Mouse (Mus musculus) neutrophil, adult 5-6 weeks (primary cell): ENCODE data around the gene Gtf2a2. TPM values are rescaled to one million over a fixed set of nuclear protein-coding genes. Genes with fewer than 3 reads are reported as not detected.

Experiments
- ATAC-seq: fragments of 151-379, 151-347 bp; 2 replicates; pipeline ENCODE4 v1.8.0; 2017; ENCODE audit warnings: mild to moderate bottlenecking, moderate TSS enrichment; ENCODE audit not compliant: insufficient number of reproducible peaks, poor library complexity, low FRiP score, severe bottlenecking; ENCODE audit errors: extremely low read depth
- total RNA-seq: library from RNA; stranded (forward); fragments of 200-1000 nt; gene quantifications from 2 replicates; pipeline ENCODE4 v1.2.3, GENCODE M21; 2017

Gtf2a2 gene
- total RNA-seq, 1 experiment from 2014 or later = 187 TPM

GRCm38 (mm10) chr9:70048280-70048679, 35.9 kb downstream of the Gtf2a2 start:
- no peak for ATAC-seq

GRCm38 (mm10) chr9:70048751-70049415, 36.5 kb downstream of the Gtf2a2 start:
- ATAC-seq = no peak

DNA sequence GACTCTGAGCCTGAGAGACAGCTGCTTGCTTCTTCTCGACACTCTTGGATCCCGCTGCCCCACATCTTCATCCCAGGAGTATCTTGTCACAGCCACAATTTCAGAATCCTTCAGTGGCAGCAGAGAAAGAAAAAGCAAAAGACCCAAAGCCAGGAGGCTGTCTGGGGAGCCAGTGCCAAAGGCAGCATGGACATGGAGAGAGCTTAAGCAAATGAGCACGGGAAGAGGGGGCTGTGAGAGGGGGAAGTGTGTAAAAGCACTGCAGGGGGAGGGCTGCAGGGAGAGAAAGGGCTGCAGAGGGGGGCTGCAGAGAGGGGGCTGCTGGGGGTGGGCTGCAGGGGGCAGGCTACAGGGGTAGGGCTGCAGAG, 37.0 kb downstream of the Gtf2a2 start:
- ATAC-seq = no peak

GRCm38 (mm10) chr9:70049839-70050238, 37.5 kb downstream of the Gtf2a2 start:
- no peak for ATAC-seq

- no peak for ATAC-seq
Measured at GRCm38 (mm10) chr9:70052730-70053129, 40.4 kb downstream of the Gtf2a2 start.

DNA sequence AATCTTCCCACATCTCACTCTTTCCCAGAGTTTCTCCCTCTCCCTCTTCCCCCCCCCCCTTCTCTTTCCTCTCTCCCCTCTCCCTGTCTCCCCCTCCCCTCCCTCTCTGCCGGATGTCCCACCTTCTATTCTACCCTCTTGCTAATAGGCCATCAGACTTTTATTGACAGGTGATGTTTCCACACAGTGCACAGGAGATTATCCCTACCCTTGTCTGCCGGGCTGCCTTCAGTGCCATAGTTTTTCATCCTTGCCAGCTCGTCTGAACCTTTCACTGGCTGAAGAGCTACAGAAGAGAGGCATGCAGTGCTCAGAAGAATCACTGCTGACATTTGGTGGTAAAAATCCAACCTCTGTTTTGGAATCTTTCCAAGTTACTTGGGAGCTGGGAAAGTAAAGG, 41.1 kb downstream of the Gtf2a2 start:
- no peak for ATAC-seq

GRCm38 (mm10) chr9:70062012-70062411, 49.7 kb downstream of the Gtf2a2 start:
- ATAC-seq = no peak

GRCm38 (mm10) chr9:70067497-70067896, 55.1 kb downstream of the Gtf2a2 start:
- no peak for ATAC-seq

GRCm38 (mm10) chr9:70069961-70070435, 57.6 kb downstream of the Gtf2a2 start:
- ATAC-seq = no peak

- ATAC-seq = no peak
Measured at GRCm38 (mm10) chr9:70072387-70072786, 60.0 kb downstream of the Gtf2a2 start.

Other genes starting within 250 kb of the Gtf2a2 start
- 150 and 154 TPM in 2 replicates for gene Bnip2, start 23.1 kb upstream of the Gtf2a2 start, total RNA-seq
- gene Gcnt3, start 25.5 kb downstream of the Gtf2a2 start, total RNA-seq = 0.12 TPM in 1 of 2 replicates, not detected in the other
- not detected in 2 replicates for gene Fam81a, start 130.0 kb downstream of the Gtf2a2 start, total RNA-seq
- 81.3 and 95.9 TPM in 2 replicates for gene Myo1e, start 194.8 kb downstream of the Gtf2a2 start, total RNA-seq